Mouse (Mus musculus): Measurements from ENCODE around the gene Melk. TPM values are rescaled to one million over a fixed set of nuclear protein-coding genes. Genes with fewer than 3 reads are reported as not detected.

Melk gene
- 44.6 and 46.7 TPM in 2 replicates for polyA plus RNA-seq (2016; fragmentation: Nextera tagmentation; extraction: Ambion mirVana)

- Histone ChIP-seq H3K4me2 (replicated peaks) (peak within 1 kb of the TSS; percentile 77), H3K36me3 (peaks cover 6% of the 10 kb centered on the region; the same call in 1 of the 2 replicates), H3K4me3 (peak within 1 kb of the TSS; percentile 83), H3K4me1 (peaks cover 12% of the 10 kb centered on the region), H3K9me3 (no peaks in the 10 kb centered on the region), H3K27me3 (no peaks in the 10 kb centered on the region), H3K9ac (peak within 1 kb of the TSS; percentile 83), H3K27ac (peak within 1 kb of the TSS; percentile 67)
- under 1% methylated on average over 41 of the region's 41 CpGs for WGBS
- ATAC-seq (ENCODE audit: insufficient number of reproducible peaks, insufficient read depth, low FRiP score, low TSS enrichment): peak; percentile 79
Measured at GRCm38 (mm10) chr4:44300781-44301750, at the start of gene Melk. Melk (plus strand) TSS chr4:44300876.

GRCm38 (mm10) chr4:44251521-44251920, 49.2 kb upstream of the Melk start:
- H3K36me3 ChIP-seq: no peaks in the 10 kb centered on the region
- H3K4me2 ChIP-seq (replicated peaks): no peak overlapping the region
- H3K9ac ChIP-seq: no peak overlapping the region
- no peaks in the 10 kb centered on the region for H3K9me3 ChIP-seq
- peaks cover 17% of the 10 kb centered on the region for H3K4me1 ChIP-seq
- H3K27me3 ChIP-seq: 0 out of 2 replicates have a peak, but pooled peaks cover 3% of the 10 kb centered on the region
- H3K4me3 ChIP-seq: no peak overlapping the region
- no peak overlapping the region for H3K27ac ChIP-seq
- ATAC-seq (ENCODE audit: insufficient number of reproducible peaks, insufficient read depth, low FRiP score, low TSS enrichment): no peak
- WGBS: 88% methylated on average over 5 of the region's 5 CpGs

- no peak for ATAC-seq (ENCODE audit: insufficient number of reproducible peaks, insufficient read depth, low FRiP score, low TSS enrichment)
- no peak overlapping the region for H3K4me3 ChIP-seq
Measured at GRCm38 (mm10) chr4:44251966-44252916, 48.4 kb upstream of the Melk start.

GRCm38 (mm10) chr4:44253191-44253590, 47.5 kb upstream of the Melk start:
- Histone ChIP-seq H3K4me3 (no peak overlapping the region), H3K9ac (no peak overlapping the region), H3K27ac (no peak overlapping the region), H3K4me2 (replicated peaks) (no peak overlapping the region), H3K36me3 (no peaks in the 10 kb centered on the region), H3K9me3 (no peaks in the 10 kb centered on the region), H3K27me3 (no peaks in the 10 kb centered on the region), H3K4me1 (peaks cover 11% of the 10 kb centered on the region; the same call in 1 of the 2 replicates)
- ATAC-seq (ENCODE audit: insufficient number of reproducible peaks, insufficient read depth, low FRiP score, low TSS enrichment): no peak
- 10% methylated on average over 6 of the region's 6 CpGs for WGBS

More at GRCm38 (mm10) chr4:44251966-44252916, 48.4 kb upstream of the Melk start:
- no peak overlapping the region for H3K9ac ChIP-seq
- 7% methylated on average over 13 of the region's 13 CpGs for WGBS
- no peak overlapping the region for H3K4me2 ChIP-seq (replicated peaks)
- H3K4me1 ChIP-seq: peaks cover 17% of the 10 kb centered on the region
- H3K27me3 ChIP-seq: 0 out of 2 replicates have a peak, but pooled peaks cover 3% of the 10 kb centered on the region
- no peaks in the 10 kb centered on the region for H3K36me3 ChIP-seq
- H3K27ac ChIP-seq: no peak overlapping the region
- H3K9me3 ChIP-seq: no peaks in the 10 kb centered on the region

- H3K4me1 ChIP-seq: peaks cover 11% of the 10 kb centered on the region; the same call in 1 of the 2 replicates
- H3K9ac ChIP-seq: no peak overlapping the region
- no peaks in the 10 kb centered on the region for H3K9me3 ChIP-seq
- no peak for ATAC-seq (ENCODE audit: insufficient number of reproducible peaks, insufficient read depth, low FRiP score, low TSS enrichment)
- WGBS: 79% methylated on average over 5 of the region's 5 CpGs
- H3K4me2 ChIP-seq (replicated peaks): no peak overlapping the region
- no peak overlapping the region for H3K27ac ChIP-seq
- H3K27me3 ChIP-seq: no peaks in the 10 kb centered on the region
- H3K4me3 ChIP-seq: no peak overlapping the region
- H3K36me3 ChIP-seq: no peaks in the 10 kb centered on the region
Measured at GRCm38 (mm10) chr4:44254579-44254978, 46.1 kb upstream of the Melk start.

- Histone ChIP-seq H3K4me3 (no peak overlapping the region), H3K4me1 (no peaks in the 10 kb centered on the region), H3K9ac (no peak overlapping the region), H3K36me3 (no peaks in the 10 kb centered on the region), H3K4me2 (replicated peaks) (no peak overlapping the region), H3K27ac (no peak overlapping the region), H3K27me3 (no peaks in the 10 kb centered on the region), H3K9me3 (no peaks in the 10 kb centered on the region)
- ATAC-seq (ENCODE audit: insufficient number of reproducible peaks, insufficient read depth, low FRiP score, low TSS enrichment): no peak
- 83% methylated on average over 4 of the region's 4 CpGs for WGBS
Measured at GRCm38 (mm10) chr4:44259126-44259525, 41.5 kb upstream of the Melk start.

- Histone ChIP-seq H3K4me3 (no peak overlapping the region), H3K36me3 (no peaks in the 10 kb centered on the region), H3K27ac (no peak overlapping the region), H3K4me2 (replicated peaks) (no peak overlapping the region), H3K9ac (no peak overlapping the region), H3K4me1 (no peaks in the 10 kb centered on the region), H3K27me3 (no peaks in the 10 kb centered on the region), H3K9me3 (no peaks in the 10 kb centered on the region)
- no peak for ATAC-seq (ENCODE audit: insufficient number of reproducible peaks, insufficient read depth, low FRiP score, low TSS enrichment)
- 2% methylated on average over 10 of the region's 10 CpGs for WGBS
Measured at GRCm38 (mm10) chr4:44260244-44260643, 40.4 kb upstream of the Melk start.

GRCm38 (mm10) chr4:44265500-44265899, 35.2 kb upstream of the Melk start:
- 83% methylated on average over 3 of the region's 3 CpGs for WGBS
- H3K27me3 ChIP-seq: no peaks in the 10 kb centered on the region

GRCm38 (mm10) chr4:44267437-44267836, 33.2 kb upstream of the Melk start:
- no peaks in the 10 kb centered on the region for H3K36me3 ChIP-seq
- no peak overlapping the region for H3K27ac ChIP-seq
- no peak for ATAC-seq (ENCODE audit: insufficient number of reproducible peaks, insufficient read depth, low FRiP score, low TSS enrichment)
- no peaks in the 10 kb centered on the region for H3K4me1 ChIP-seq
- no peaks in the 10 kb centered on the region for H3K9me3 ChIP-seq
- no peak overlapping the region for H3K9ac ChIP-seq
- no peak overlapping the region for H3K4me2 ChIP-seq (replicated peaks)
- WGBS: 81% methylated on average over 6 of the region's 6 CpGs
- H3K4me3 ChIP-seq: no peak overlapping the region
- no peaks in the 10 kb centered on the region for H3K27me3 ChIP-seq

More at GRCm38 (mm10) chr4:44265500-44265899, 35.2 kb upstream of the Melk start:
- no peak overlapping the region for H3K27ac ChIP-seq
- no peaks in the 10 kb centered on the region for H3K9me3 ChIP-seq
- no peak overlapping the region for H3K9ac ChIP-seq
- H3K36me3 ChIP-seq: no peaks in the 10 kb centered on the region
- no peaks in the 10 kb centered on the region for H3K4me1 ChIP-seq
- H3K4me2 ChIP-seq (replicated peaks): no peak overlapping the region
- no peak for ATAC-seq (ENCODE audit: insufficient number of reproducible peaks, insufficient read depth, low FRiP score, low TSS enrichment)
- H3K4me3 ChIP-seq: no peak overlapping the region

- Histone ChIP-seq H3K4me2 (replicated peaks) (no peak overlapping the region), H3K4me1 (no peaks in the 10 kb centered on the region), H3K4me3 (no peak overlapping the region), H3K27me3 (no peaks in the 10 kb centered on the region), H3K9ac (no peak overlapping the region), H3K9me3 (no peaks in the 10 kb centered on the region), H3K27ac (no peak overlapping the region), H3K36me3 (no peaks in the 10 kb centered on the region)
- whole genome bisulfite sequencing: 92% methylated on average over 14 of the region's 14 CpGs
- ATAC-seq (ENCODE audit: insufficient number of reproducible peaks, insufficient read depth, low FRiP score, low TSS enrichment): no peak
Measured at GRCm38 (mm10) chr4:44269376-44269817, 31.3 kb upstream of the Melk start.

GRCm38 (mm10) chr4:44271134-44271533, 29.5 kb upstream of the Melk start:
- Histone ChIP-seq H3K4me3 (no peak overlapping the region), H3K27me3 (no peaks in the 10 kb centered on the region), H3K4me1 (no peaks in the 10 kb centered on the region), H3K27ac (no peak overlapping the region), H3K36me3 (no peaks in the 10 kb centered on the region), H3K9me3 (no peaks in the 10 kb centered on the region), H3K4me2 (replicated peaks) (no peak overlapping the region), H3K9ac (no peak overlapping the region)
- ATAC-seq (ENCODE audit: insufficient number of reproducible peaks, insufficient read depth, low FRiP score, low TSS enrichment): no peak
- 56% methylated on average over 5 of the region's 5 CpGs for WGBS

All from embryonic facial prominence, embryonic 12.5 days (tissue).